Mouse (Mus musculus) A20 (cell line): ENCODE measurements around the gene Greb1.

Source experiments
- DNase-seq: peaks from one replicate; pipeline ENCODE4 v3.0.0-alpha.2; 2011; ENCODE audit warnings: low read depth, low spot score

Gene Greb1

GRCm38 (mm10) chr12:16805511-16805910, 4.8 kb upstream of the Greb1 start:
- DNase-seq = peak; percentile 81

- DNase-seq = no peak
Observed at GRCm38 (mm10) chr12:16803956-16804430, 3.3 kb upstream of the Greb1 start.

- DNase-seq = no peak
Observed at GRCm38 (mm10) chr12:16803237-16803955, 2.7 kb upstream of the Greb1 start.

GRCm38 (mm10) chr12:16800959-16801315, 251 bp upstream of the Greb1 start:
- DNase-seq = no peak

- DNase-seq = no peak
Observed at GRCm38 (mm10) chr12:16799928-16800258, 793 bp downstream of the Greb1 start.

GRCm38 (mm10) chr12:16798894-16799293, 1.8 kb downstream of the Greb1 start:
- DNase-seq = no peak

- no peak for DNase-seq
Observed at GRCm38 (mm10) chr12:16795781-16796180, 4.9 kb downstream of the Greb1 start.

- DNase-seq = no peak
Observed at GRCm38 (mm10) chr12:16793371-16793770, 7.3 kb downstream of the Greb1 start.

GRCm38 (mm10) chr12:16790456-16790855, 10.2 kb downstream of the Greb1 start:
- DNase-seq = no peak

GRCm38 (mm10) chr12:16789756-16790155, 10.9 kb downstream of the Greb1 start:
- DNase-seq = no peak

GRCm38 (mm10) chr12:16789199-16789598, 11.5 kb downstream of the Greb1 start:
- no peak for DNase-seq

- DNase-seq = no peak
Observed at GRCm38 (mm10) chr12:16788600-16788999, 12.1 kb downstream of the Greb1 start.

GRCm38 (mm10) chr12:16781034-16781746, 19.5 kb downstream of the Greb1 start:
- DNase-seq = no peak

GRCm38 (mm10) chr12:16780320-16780719, 20.4 kb downstream of the Greb1 start:
- DNase-seq = no peak

GRCm38 (mm10) chr12:16779165-16779564, 21.5 kb downstream of the Greb1 start:
- DNase-seq = no peak

- DNase-seq = no peak
Observed at GRCm38 (mm10) chr12:16778523-16778922, 22.2 kb downstream of the Greb1 start.

- DNase-seq = no peak
Observed at GRCm38 (mm10) chr12:16775351-16775750, 25.3 kb downstream of the Greb1 start.

GRCm38 (mm10) chr12:16774605-16775004, 26.1 kb downstream of the Greb1 start:
- no peak for DNase-seq

GRCm38 (mm10) chr12:16769601-16770165, 31.0 kb downstream of the Greb1 start:
- no peak for DNase-seq

GRCm38 (mm10) chr12:16768711-16769110, 32.0 kb downstream of the Greb1 start:
- no peak for DNase-seq

GRCm38 (mm10) chr12:16768251-16768650, 32.4 kb downstream of the Greb1 start:
- DNase-seq = no peak

- peak; percentile 69 for DNase-seq
Observed at GRCm38 (mm10) chr12:16764776-16765445, 35.8 kb downstream of the Greb1 start.
